Mouse (Mus musculus): ENCODE data around the gene E2f8. TPM values are rescaled to one million over a fixed set of nuclear protein-coding genes. Genes with fewer than 3 reads are reported as not detected.
A peak's percentile ranks its signal among the peaks of the same experiment; 100 is the strongest.

Gene E2f8
- polyA plus RNA-seq (2015; fragmentation: Nextera tagmentation; extraction: Ambion mirVana) = 22.8 and 22.9 TPM in 2 replicates

GRCm38 (mm10) chr7:48881486-48881885 lies at the start of gene E2f8:
TSS of gene E2f8 (minus strand) at chr7:48881596.
- peak within 1 kb of the TSS; percentile 90 for H3K9ac ChIP-seq
- H3K27ac ChIP-seq = peak within 1 kb of the TSS; percentile 92
- H3K27me3 ChIP-seq = 0 out of 2 replicates have a peak, but pooled peaks cover 3% of the 10 kb centered on the region
- H3K4me1 ChIP-seq = peaks cover 43% of the 10 kb centered on the region
- H3K4me2 ChIP-seq = peak within 1 kb of the TSS; percentile 86
- peaks cover 19% of the 10 kb centered on the region for H3K36me3 ChIP-seq
- no peaks in the 10 kb centered on the region for H3K9me3 ChIP-seq (replicated peaks)
- H3K4me3 ChIP-seq (replicated peaks) = peak within 1 kb of the TSS; percentile 89
- peak; percentile 85 for ATAC-seq (replicated peaks; ENCODE audit: low FRiP score)
- WGBS = under 1% methylated on average over 26 of the region's 41 CpGs

- Histone ChIP-seq H3K36me3 (no peaks in the 10 kb centered on the region), H3K4me1 (peaks cover 11% of the 10 kb centered on the region), H3K4me3 (replicated peaks) (no peak overlapping the region), H3K9me3 (replicated peaks) (no peaks in the 10 kb centered on the region), H3K27ac (no peak overlapping the region), H3K27me3 (0 out of 2 replicates have a peak, but pooled peaks cover 3% of the 10 kb centered on the region), H3K9ac (no peak overlapping the region), H3K4me2 (no peak overlapping the region)
- 39% methylated on average over 5 of the region's 5 CpGs for whole genome bisulfite sequencing
- ATAC-seq (replicated peaks; ENCODE audit: low FRiP score) = no peak
Measured at GRCm38 (mm10) chr7:48930399-48930798, 49.0 kb upstream of the E2f8 start.

- WGBS = 26% methylated on average over 3 of the region's 3 CpGs
- no peaks in the 10 kb centered on the region for H3K27me3 ChIP-seq
- no peak overlapping the region for H3K27ac ChIP-seq
- H3K9ac ChIP-seq = no peak overlapping the region
- peaks cover 30% of the 10 kb centered on the region for H3K4me1 ChIP-seq
- no peak overlapping the region for H3K4me3 ChIP-seq (replicated peaks)
- H3K4me2 ChIP-seq = no peak overlapping the region
- H3K9me3 ChIP-seq (replicated peaks) = no peaks in the 10 kb centered on the region
- H3K36me3 ChIP-seq = no peaks in the 10 kb centered on the region
- ATAC-seq (replicated peaks; ENCODE audit: low FRiP score) = 0 out of 2 replicates have a peak, but pooled peaks have one; percentile 30
Measured at GRCm38 (mm10) chr7:48928364-48928763, 47.0 kb upstream of the E2f8 start.

- Histone ChIP-seq H3K36me3 (no peaks in the 10 kb centered on the region), H3K4me3 (replicated peaks) (no peak overlapping the region), H3K27me3 (no peaks in the 10 kb centered on the region), H3K9ac (no peak overlapping the region), H3K9me3 (replicated peaks) (no peaks in the 10 kb centered on the region), H3K4me1 (peaks cover 36% of the 10 kb centered on the region), H3K4me2 (no peak overlapping the region), H3K27ac (no peak overlapping the region)
- 70% methylated on average over 3 of the region's 3 CpGs for WGBS
- no peak for ATAC-seq (replicated peaks; ENCODE audit: low FRiP score)
Measured at GRCm38 (mm10) chr7:48925214-48925613, 43.8 kb upstream of the E2f8 start.

GRCm38 (mm10) chr7:48923620-48924019 lies 42.2 kb upstream of the E2f8 start:
- Histone ChIP-seq H3K4me2 (0 out of 2 replicates have a peak overlapping the region, but pooled peaks have one; percentile 7), H3K4me3 (replicated peaks) (no peak overlapping the region), H3K36me3 (no peaks in the 10 kb centered on the region), H3K27ac (no peak overlapping the region), H3K9me3 (replicated peaks) (no peaks in the 10 kb centered on the region), H3K27me3 (no peaks in the 10 kb centered on the region), H3K9ac (no peak overlapping the region), H3K4me1 (peaks cover 36% of the 10 kb centered on the region)
- 24% methylated on average over 10 of the region's 10 CpGs for WGBS
- ATAC-seq (replicated peaks; ENCODE audit: low FRiP score) = peak; percentile 29; the same call in 1 of the 2 replicates

- peaks cover 18% of the 10 kb centered on the region; the same call in 1 of the 2 replicates for H3K4me1 ChIP-seq
- H3K27me3 ChIP-seq = no peaks in the 10 kb centered on the region
- no peak overlapping the region for H3K27ac ChIP-seq
- no peaks in the 10 kb centered on the region for H3K9me3 ChIP-seq (replicated peaks)
- no peak for ATAC-seq (replicated peaks; ENCODE audit: low FRiP score)
- H3K36me3 ChIP-seq = no peaks in the 10 kb centered on the region
- no peak overlapping the region for H3K4me2 ChIP-seq
- no peak overlapping the region for H3K4me3 ChIP-seq (replicated peaks)
- no peak overlapping the region for H3K9ac ChIP-seq
- whole genome bisulfite sequencing = 47% methylated on average over 11 of the region's 11 CpGs
Measured at GRCm38 (mm10) chr7:48918389-48918788, 37.0 kb upstream of the E2f8 start.

- Histone ChIP-seq H3K27ac (no peak overlapping the region), H3K36me3 (no peaks in the 10 kb centered on the region), H3K27me3 (no peaks in the 10 kb centered on the region), H3K9me3 (replicated peaks) (no peaks in the 10 kb centered on the region), H3K9ac (no peak overlapping the region), H3K4me1 (peaks cover 14% of the 10 kb centered on the region; the same call in 1 of the 2 replicates), H3K4me2 (no peak overlapping the region), H3K4me3 (replicated peaks) (no peak overlapping the region)
- 38% methylated on average over 5 of the region's 5 CpGs for WGBS
- 0 out of 2 replicates have a peak, but pooled peaks have one; percentile 50 for ATAC-seq (replicated peaks; ENCODE audit: low FRiP score)
Measured at GRCm38 (mm10) chr7:48917988-48918387, 36.6 kb upstream of the E2f8 start.

- H3K9me3 ChIP-seq (replicated peaks) = no peaks in the 10 kb centered on the region
- H3K9ac ChIP-seq = no peak overlapping the region
- no peak for ATAC-seq (replicated peaks; ENCODE audit: low FRiP score)
- WGBS = 32% methylated on average over 5 of the region's 5 CpGs
- no peaks in the 10 kb centered on the region for H3K27me3 ChIP-seq
- peaks cover 11% of the 10 kb centered on the region; the same call in 1 of the 2 replicates for H3K4me1 ChIP-seq
- no peak overlapping the region for H3K27ac ChIP-seq
- H3K4me3 ChIP-seq (replicated peaks) = no peak overlapping the region
- H3K36me3 ChIP-seq = no peaks in the 10 kb centered on the region
- H3K4me2 ChIP-seq = no peak overlapping the region
Measured at GRCm38 (mm10) chr7:48917463-48917862, 36.1 kb upstream of the E2f8 start.

GRCm38 (mm10) chr7:48914630-48915506 lies 33.5 kb upstream of the E2f8 start:
- Histone ChIP-seq H3K27ac (no peak overlapping the region), H3K4me1 (peaks cover 11% of the 10 kb centered on the region; the same call in 1 of the 2 replicates), H3K36me3 (no peaks in the 10 kb centered on the region), H3K9me3 (replicated peaks) (no peaks in the 10 kb centered on the region), H3K9ac (no peak overlapping the region), H3K4me3 (replicated peaks) (no peak overlapping the region), H3K27me3 (no peaks in the 10 kb centered on the region), H3K4me2 (no peak overlapping the region)
- ATAC-seq (replicated peaks; ENCODE audit: low FRiP score) = no peak
- WGBS = 64% methylated on average over 12 of the region's 12 CpGs

- Histone ChIP-seq H3K9ac (no peak overlapping the region), H3K36me3 (no peaks in the 10 kb centered on the region), H3K4me1 (0 out of 2 replicates have a peak, but pooled peaks cover 2% of the 10 kb centered on the region), H3K27me3 (no peaks in the 10 kb centered on the region), H3K4me3 (replicated peaks) (no peak overlapping the region), H3K9me3 (replicated peaks) (no peaks in the 10 kb centered on the region), H3K4me2 (no peak overlapping the region), H3K27ac (no peak overlapping the region)
- ATAC-seq (replicated peaks; ENCODE audit: low FRiP score) = no peak
Measured at GRCm38 (mm10) chr7:48911146-48911545, 29.8 kb upstream of the E2f8 start.

GRCm38 (mm10) chr7:48910282-48910681 lies 28.9 kb upstream of the E2f8 start:
- H3K9me3 ChIP-seq (replicated peaks) = no peaks in the 10 kb centered on the region
- no peaks in the 10 kb centered on the region for H3K27me3 ChIP-seq
- no peak overlapping the region for H3K4me3 ChIP-seq (replicated peaks)
- no peak overlapping the region for H3K4me2 ChIP-seq
- no peak overlapping the region for H3K9ac ChIP-seq
- ATAC-seq (replicated peaks; ENCODE audit: low FRiP score) = no peak
- WGBS = 73% methylated on average over 6 of the region's 6 CpGs
- H3K36me3 ChIP-seq = no peaks in the 10 kb centered on the region
- 0 out of 2 replicates have a peak, but pooled peaks cover 2% of the 10 kb centered on the region for H3K4me1 ChIP-seq
- no peak overlapping the region for H3K27ac ChIP-seq

GRCm38 (mm10) chr7:48909342-48909671 lies 27.9 kb upstream of the E2f8 start:
- H3K27ac ChIP-seq = no peak overlapping the region
- ATAC-seq (replicated peaks; ENCODE audit: low FRiP score) = no peak
- no peak overlapping the region for H3K4me2 ChIP-seq
- H3K9ac ChIP-seq = no peak overlapping the region
- H3K4me1 ChIP-seq = 0 out of 2 replicates have a peak, but pooled peaks cover 2% of the 10 kb centered on the region
- no peaks in the 10 kb centered on the region for H3K36me3 ChIP-seq
- WGBS = 69% methylated on average over 4 of the region's 4 CpGs
- H3K27me3 ChIP-seq = no peaks in the 10 kb centered on the region
- no peaks in the 10 kb centered on the region for H3K9me3 ChIP-seq (replicated peaks)
- H3K4me3 ChIP-seq (replicated peaks) = no peak overlapping the region
